Mouse (Mus musculus): ENCODE measurements at regions not wholly inside any gene's neighbourhood (a gene's known extent, or its start where the extent isn't known, plus 50 kb on each side); places are given as distances from the start of the nearest gene placed in this dataset.

DNA sequence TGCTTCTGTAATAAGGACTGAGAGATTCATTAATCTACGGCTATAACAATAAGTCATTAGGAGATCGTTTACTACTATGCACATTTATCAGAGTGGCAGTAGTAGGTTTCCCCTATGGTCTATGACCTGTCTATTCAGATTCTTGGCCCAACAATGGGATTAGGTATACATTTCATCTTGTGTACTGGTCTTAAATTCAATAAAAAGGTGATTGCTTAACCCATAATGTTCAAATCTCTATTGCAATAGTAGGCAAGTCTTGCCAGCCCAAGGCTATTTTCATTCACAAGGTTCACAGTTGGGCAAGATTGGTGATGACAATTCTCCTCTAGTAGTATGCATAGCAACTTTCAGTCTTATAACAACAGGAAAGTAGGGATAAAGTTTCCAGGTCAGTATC is 79.4 kb upstream of the Igsf10 start:
- no peaks in the 10 kb centered on the region for H3K27me3 ChIP-seq (replicated peaks; ENCODE audit: insufficient read depth, low read length)
- DNase-seq (ENCODE audit: low spot score) (no peak), ATAC-seq (no peak)
- no peaks in the 10 kb centered on the region for H3K9me3 ChIP-seq (ENCODE audit: low read length)
- no peak overlapping the region for H3K27ac ChIP-seq (ENCODE audit: low read length)
- no peaks in the 10 kb centered on the region for H3K36me3 ChIP-seq (ENCODE audit: insufficient read depth, low read length)
- WGBS: 78% methylated on average over 2 of the region's 2 CpGs
- H3K9ac ChIP-seq (replicated peaks; ENCODE audit: low read depth): no peak overlapping the region
- no peaks in the 10 kb centered on the region for H3K4me1 ChIP-seq (ENCODE audit: insufficient read depth, low read depth, low read length)
- H3K4me2 ChIP-seq (replicated peaks; ENCODE audit: low read depth, low read length): no peak overlapping the region
- TF ChIP-seq EP300 (IDR thresholded peaks at IDR 0.05): no peak
- no peak for TF ChIP-seq CTCF (IDR thresholded peaks at IDR 0.05)
- H3K4me3 ChIP-seq (ENCODE audit: low read depth, low read length): no peak overlapping the region

DNA sequence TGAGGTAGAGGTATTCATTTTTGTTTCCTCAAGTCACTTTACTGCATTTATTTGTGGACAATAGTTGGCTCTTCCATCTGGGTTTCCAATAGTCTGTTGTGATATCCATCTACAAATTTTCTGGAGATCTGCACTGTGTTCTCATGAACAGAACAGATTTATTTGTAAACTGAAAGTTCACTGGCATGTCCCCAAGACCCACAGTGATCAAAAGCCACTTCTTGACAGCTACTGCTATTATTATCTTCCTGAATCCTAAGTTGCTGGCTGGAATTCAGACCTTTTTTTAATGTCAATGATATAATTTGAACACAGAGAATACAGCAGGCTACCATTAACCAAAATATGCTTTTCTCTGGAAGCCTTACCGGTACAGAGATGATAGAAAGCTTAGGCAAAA is 64.9 kb upstream of the Igsf10 start:
- Histone ChIP-seq H3K36me3 (ENCODE audit: insufficient read depth, low read length) (no peaks in the 10 kb centered on the region), H3K4me3 (ENCODE audit: low read depth, low read length) (no peak overlapping the region), H3K27ac (ENCODE audit: low read length) (no peak overlapping the region), H3K27me3 (replicated peaks; ENCODE audit: insufficient read depth, low read length) (no peaks in the 10 kb centered on the region), H3K9ac (replicated peaks; ENCODE audit: low read depth) (no peak overlapping the region), H3K4me1 (ENCODE audit: insufficient read depth, low read depth, low read length) (no peaks in the 10 kb centered on the region), H3K4me2 (replicated peaks; ENCODE audit: low read depth, low read length) (no peak overlapping the region), H3K9me3 (ENCODE audit: low read length) (no peaks in the 10 kb centered on the region)
- no peak for DNase-seq (ENCODE audit: low spot score)
- ATAC-seq: no peak
- WGBS: 51% methylated on average over 1 of the region's 1 CpGs
- TF ChIP-seq EP300 (IDR thresholded peaks at IDR 0.05) (no peak), CTCF (IDR thresholded peaks at IDR 0.05) (no peak)

DNA sequence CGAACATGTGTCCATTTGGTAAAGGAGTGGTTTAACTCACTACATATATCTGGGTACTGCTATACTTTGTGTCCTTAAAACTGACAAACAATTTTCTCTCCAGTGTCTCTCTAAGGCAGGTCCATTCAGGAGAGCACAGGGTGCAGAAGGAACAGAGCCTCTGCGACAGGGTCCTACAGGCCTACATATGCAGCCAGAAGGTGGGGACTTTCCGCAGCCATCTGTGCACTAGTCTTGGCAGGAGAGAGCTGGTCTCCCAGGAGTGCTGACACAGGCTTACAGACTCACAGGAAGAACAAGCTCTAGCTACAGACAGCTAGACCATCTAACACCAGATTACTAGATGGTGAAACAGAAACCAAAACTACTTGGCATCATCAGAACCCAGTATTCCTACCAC is 61.8 kb upstream of the Igsf10 start:
- DNase-seq (ENCODE audit: low spot score): no peak
- no peak overlapping the region for H3K9ac ChIP-seq (replicated peaks; ENCODE audit: low read depth)
- H3K27me3 ChIP-seq (replicated peaks; ENCODE audit: insufficient read depth, low read length): no peaks in the 10 kb centered on the region
- no peaks in the 10 kb centered on the region for H3K36me3 ChIP-seq (ENCODE audit: insufficient read depth, low read length)
- no peak for TF ChIP-seq CTCF (IDR thresholded peaks at IDR 0.05)
- no peak for TF ChIP-seq EP300 (IDR thresholded peaks at IDR 0.05)
- H3K4me3 ChIP-seq (ENCODE audit: low read depth, low read length): no peak overlapping the region
- H3K4me2 ChIP-seq (replicated peaks; ENCODE audit: low read depth, low read length): no peak overlapping the region
- no peak for ATAC-seq
- no peaks in the 10 kb centered on the region for H3K4me1 ChIP-seq (ENCODE audit: insufficient read depth, low read depth, low read length)
- 88% methylated on average over 3 of the region's 3 CpGs for WGBS
- H3K9me3 ChIP-seq (ENCODE audit: low read length): no peaks in the 10 kb centered on the region
- no peak overlapping the region for H3K27ac ChIP-seq (ENCODE audit: low read length)

DNA sequence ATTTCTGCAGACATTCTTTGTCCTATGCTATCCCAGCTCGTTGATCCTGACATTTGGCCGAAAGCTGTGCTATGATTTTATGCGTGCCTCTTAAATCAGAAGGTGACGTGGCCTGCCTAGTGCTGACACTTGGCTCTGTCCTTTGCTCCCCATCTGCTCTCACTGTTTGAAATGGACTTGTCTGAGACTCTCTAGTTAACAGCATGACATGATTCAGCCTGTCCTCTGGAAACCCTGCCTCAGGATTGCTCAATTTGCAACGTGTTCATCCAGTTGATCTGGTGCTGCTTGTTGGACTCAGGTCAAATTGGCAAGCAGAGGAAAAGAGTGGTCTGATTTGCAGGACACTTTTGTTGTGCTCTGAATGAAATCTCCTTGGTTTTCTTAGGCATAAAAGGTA is 57.7 kb upstream of the Igsf10 start:
- no peak overlapping the region for H3K9ac ChIP-seq (replicated peaks; ENCODE audit: low read depth)
- no peaks in the 10 kb centered on the region for H3K36me3 ChIP-seq (ENCODE audit: insufficient read depth, low read length)
- TF ChIP-seq CTCF (IDR thresholded peaks at IDR 0.05): no peak
- peak; percentile 56 for TF ChIP-seq EP300 (IDR thresholded peaks at IDR 0.05)
- no peak overlapping the region for H3K4me3 ChIP-seq (ENCODE audit: low read depth, low read length)
- H3K4me1 ChIP-seq (ENCODE audit: insufficient read depth, low read depth, low read length): no peaks in the 10 kb centered on the region
- ATAC-seq (peak; percentile 97), DNase-seq (ENCODE audit: low spot score) (peak; percentile 87)
- WGBS: 50% methylated on average over 5 of the region's 5 CpGs
- no peaks in the 10 kb centered on the region for H3K27me3 ChIP-seq (replicated peaks; ENCODE audit: insufficient read depth, low read length)
- no peak overlapping the region for H3K27ac ChIP-seq (ENCODE audit: low read length)
- no peak overlapping the region for H3K4me2 ChIP-seq (replicated peaks; ENCODE audit: low read depth, low read length)
- no peaks in the 10 kb centered on the region for H3K9me3 ChIP-seq (ENCODE audit: low read length)

DNA sequence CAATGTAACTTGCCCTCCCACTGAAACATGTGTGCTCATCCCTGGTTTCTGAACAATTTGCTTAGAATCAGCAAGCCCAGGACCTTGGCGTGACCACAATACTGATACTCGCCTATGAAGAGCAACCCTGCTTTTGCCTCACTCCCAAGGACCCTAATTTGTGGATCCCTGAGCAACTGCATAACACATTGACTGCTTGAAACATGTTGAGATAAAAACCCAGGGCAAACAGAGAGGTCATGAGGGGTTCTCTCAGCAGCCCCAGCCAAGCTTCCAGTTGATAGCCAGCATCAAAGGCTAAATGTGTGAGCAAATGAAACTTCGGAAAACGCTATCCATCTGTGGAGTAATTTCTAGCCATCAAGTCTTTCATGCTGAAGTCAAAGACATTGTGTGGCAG is 57.2 kb upstream of the Igsf10 start:
- no peak overlapping the region for H3K27ac ChIP-seq (ENCODE audit: low read length)
- DNase-seq (ENCODE audit: low spot score) (no peak), ATAC-seq (no peak)

More for the DNA sequence above, 57.2 kb upstream of the Igsf10 start:
- no peak for TF ChIP-seq CTCF (IDR thresholded peaks at IDR 0.05)
- no peak for TF ChIP-seq EP300 (IDR thresholded peaks at IDR 0.05)
- Histone ChIP-seq H3K4me3 (ENCODE audit: low read depth, low read length) (no peak overlapping the region), H3K4me1 (ENCODE audit: insufficient read depth, low read depth, low read length) (no peaks in the 10 kb centered on the region), H3K9me3 (ENCODE audit: low read length) (no peaks in the 10 kb centered on the region), H3K27me3 (replicated peaks; ENCODE audit: insufficient read depth, low read length) (no peaks in the 10 kb centered on the region), H3K9ac (replicated peaks; ENCODE audit: low read depth) (no peak overlapping the region), H3K36me3 (ENCODE audit: insufficient read depth, low read length) (no peaks in the 10 kb centered on the region), H3K4me2 (replicated peaks; ENCODE audit: low read depth, low read length) (no peak overlapping the region)
- 59% methylated on average over 4 of the region's 4 CpGs for WGBS

Measured in lung, postnatal 0 days (tissue).